Mouse (Mus musculus): Measurements from ENCODE around the gene Nob1. TPM values are rescaled to one million over a fixed set of nuclear protein-coding genes. Genes with fewer than 3 reads are reported as not detected.

The Nob1 gene
- polyA plus RNA-seq, 1 experiment from 2014 or later: 75.1 TPM

GRCm38 (mm10) chr8:107451414-107452066 lies 26.7 kb upstream of the Nob1 start:
- whole genome bisulfite sequencing: 89% methylated on average over 13 of the region's 13 CpGs
- H3K4me2 ChIP-seq: no peak overlapping the region
- 0 out of 2 replicates have a peak, but pooled peaks cover 11% of the 10 kb centered on the region for H3K4me1 ChIP-seq
- H3K36me3 ChIP-seq (ENCODE audit: poor library complexity, severe bottlenecking): peaks cover 14% of the 10 kb centered on the region
- H3K9me3 ChIP-seq (replicated peaks): no peaks in the 10 kb centered on the region
- ATAC-seq: no peak
- no peak overlapping the region for H3K4me3 ChIP-seq
- H3K27ac ChIP-seq: no peak overlapping the region
- no peak overlapping the region for H3K9ac ChIP-seq
- no peaks in the 10 kb centered on the region for H3K27me3 ChIP-seq

- no peak for ATAC-seq
- 80% methylated on average over 6 of the region's 6 CpGs for WGBS
- Histone ChIP-seq H3K9me3 (replicated peaks) (no peaks in the 10 kb centered on the region), H3K4me2 (no peak overlapping the region), H3K4me3 (no peak overlapping the region), H3K4me1 (0 out of 2 replicates have a peak, but pooled peaks cover 11% of the 10 kb centered on the region), H3K27me3 (no peaks in the 10 kb centered on the region), H3K9ac (no peak overlapping the region), H3K27ac (no peak overlapping the region), H3K36me3 (ENCODE audit: poor library complexity, severe bottlenecking) (peaks cover 11% of the 10 kb centered on the region)
Measured at GRCm38 (mm10) chr8:107449655-107450054, 24.8 kb upstream of the Nob1 start.

GRCm38 (mm10) chr8:107449130-107449529 lies 24.3 kb upstream of the Nob1 start:
- no peak overlapping the region for H3K27ac ChIP-seq
- no peak overlapping the region for H3K4me3 ChIP-seq
- H3K9ac ChIP-seq: no peak overlapping the region
- no peak overlapping the region for H3K4me2 ChIP-seq
- no peak for ATAC-seq
- 0 out of 2 replicates have a peak, but pooled peaks cover 11% of the 10 kb centered on the region for H3K4me1 ChIP-seq
- WGBS: 34% methylated on average over 8 of the region's 8 CpGs
- H3K9me3 ChIP-seq (replicated peaks): no peaks in the 10 kb centered on the region
- H3K27me3 ChIP-seq: no peaks in the 10 kb centered on the region
- H3K36me3 ChIP-seq (ENCODE audit: poor library complexity, severe bottlenecking): peaks cover 11% of the 10 kb centered on the region

- no peak overlapping the region for H3K27ac ChIP-seq
- WGBS: 62% methylated on average over 4 of the region's 4 CpGs
- no peak overlapping the region for H3K4me2 ChIP-seq
- no peak overlapping the region for H3K9ac ChIP-seq
- H3K4me3 ChIP-seq: no peak overlapping the region
- no peaks in the 10 kb centered on the region for H3K27me3 ChIP-seq
- H3K36me3 ChIP-seq (ENCODE audit: poor library complexity, severe bottlenecking): peaks cover 8% of the 10 kb centered on the region
- no peaks in the 10 kb centered on the region for H3K9me3 ChIP-seq (replicated peaks)
- 0 out of 2 replicates have a peak, but pooled peaks cover 11% of the 10 kb centered on the region for H3K4me1 ChIP-seq
- ATAC-seq: no peak
Measured at GRCm38 (mm10) chr8:107448382-107448889, 23.6 kb upstream of the Nob1 start.

GRCm38 (mm10) chr8:107447713-107448112 lies 22.9 kb upstream of the Nob1 start:
- Histone ChIP-seq H3K36me3 (ENCODE audit: poor library complexity, severe bottlenecking) (0 out of 2 replicates have a peak, but pooled peaks cover 6% of the 10 kb centered on the region), H3K27me3 (no peaks in the 10 kb centered on the region), H3K9me3 (replicated peaks) (no peaks in the 10 kb centered on the region), H3K4me2 (no peak overlapping the region), H3K27ac (no peak overlapping the region; the same call in 1 of the 2 replicates), H3K9ac (no peak overlapping the region), H3K4me1 (0 out of 2 replicates have a peak, but pooled peaks cover 11% of the 10 kb centered on the region), H3K4me3 (no peak overlapping the region)
- ATAC-seq: no peak

- no peaks in the 10 kb centered on the region for H3K9me3 ChIP-seq (replicated peaks)
- WGBS: 78% methylated on average over 3 of the region's 3 CpGs
- no peak overlapping the region for H3K9ac ChIP-seq
- no peak overlapping the region for H3K4me2 ChIP-seq
- H3K27me3 ChIP-seq: no peaks in the 10 kb centered on the region
- H3K36me3 ChIP-seq (ENCODE audit: poor library complexity, severe bottlenecking): 0 out of 2 replicates have a peak, but pooled peaks cover 3% of the 10 kb centered on the region
- ATAC-seq: no peak
- 0 out of 2 replicates have a peak, but pooled peaks cover 11% of the 10 kb centered on the region for H3K4me1 ChIP-seq
- H3K4me3 ChIP-seq: no peak overlapping the region
- no peak overlapping the region for H3K27ac ChIP-seq
Measured at GRCm38 (mm10) chr8:107444626-107445025, 19.8 kb upstream of the Nob1 start.

GRCm38 (mm10) chr8:107439880-107440625 lies 15.2 kb upstream of the Nob1 start:
- H3K9ac ChIP-seq: no peak overlapping the region
- H3K4me3 ChIP-seq: no peak overlapping the region
- H3K4me2 ChIP-seq: no peak overlapping the region
- no peak for ATAC-seq
- H3K27ac ChIP-seq: no peak overlapping the region
- H3K4me1 ChIP-seq: peaks cover 16% of the 10 kb centered on the region
- H3K9me3 ChIP-seq (replicated peaks): no peaks in the 10 kb centered on the region
- WGBS: 81% methylated on average over 3 of the region's 3 CpGs
- H3K27me3 ChIP-seq: no peaks in the 10 kb centered on the region
- 0 out of 2 replicates have a peak, but pooled peaks cover 3% of the 10 kb centered on the region for H3K36me3 ChIP-seq (ENCODE audit: poor library complexity, severe bottlenecking)

GRCm38 (mm10) chr8:107437711-107438110 lies 12.9 kb upstream of the Nob1 start:
- H3K4me2 ChIP-seq: no peak overlapping the region
- H3K9ac ChIP-seq: no peak overlapping the region
- H3K9me3 ChIP-seq (replicated peaks): no peaks in the 10 kb centered on the region
- H3K27me3 ChIP-seq: no peaks in the 10 kb centered on the region
- no peaks in the 10 kb centered on the region for H3K36me3 ChIP-seq (ENCODE audit: poor library complexity, severe bottlenecking)
- no peak overlapping the region for H3K27ac ChIP-seq
- no peak overlapping the region for H3K4me3 ChIP-seq
- H3K4me1 ChIP-seq: peaks cover 16% of the 10 kb centered on the region
- WGBS: 74% methylated on average over 2 of the region's 2 CpGs
- no peak for ATAC-seq

GRCm38 (mm10) chr8:107436841-107437421 lies 12.1 kb upstream of the Nob1 start:
- no peaks in the 10 kb centered on the region for H3K27me3 ChIP-seq
- ATAC-seq: no peak
- 9% methylated on average over 16 of the region's 16 CpGs for WGBS

GRCm38 (mm10) chr8:107435962-107436831 lies 11.3 kb upstream of the Nob1 start, which contains the start of gene Wwp2:
Wwp2 (plus strand) TSS chr8:107436365.
- Histone ChIP-seq H3K4me2 (peak within 1 kb of the TSS; percentile 73), H3K4me1 (peaks cover 16% of the 10 kb centered on the region), H3K27ac (peak within 1 kb of the TSS; percentile 80), H3K9me3 (replicated peaks) (no peaks in the 10 kb centered on the region), H3K27me3 (no peaks in the 10 kb centered on the region), H3K4me3 (peak within 1 kb of the TSS; percentile 80), H3K36me3 (ENCODE audit: poor library complexity, severe bottlenecking) (no peaks in the 10 kb centered on the region), H3K9ac (peak within 1 kb of the TSS; percentile 90)
- 2% methylated on average over 66 of the region's 81 CpGs for WGBS
- peak; percentile 91 for ATAC-seq

More at GRCm38 (mm10) chr8:107436841-107437421, 12.1 kb upstream of the Nob1 start:
- H3K9ac ChIP-seq: peak overlapping the region; percentile 90
- peak overlapping the region; percentile 80; the same call in 1 of the 2 replicates for H3K27ac ChIP-seq
- H3K4me1 ChIP-seq: peaks cover 16% of the 10 kb centered on the region
- H3K36me3 ChIP-seq (ENCODE audit: poor library complexity, severe bottlenecking): no peaks in the 10 kb centered on the region
- H3K4me3 ChIP-seq: peak overlapping the region; percentile 80
- no peaks in the 10 kb centered on the region for H3K9me3 ChIP-seq (replicated peaks)
- H3K4me2 ChIP-seq: peak overlapping the region; percentile 73

GRCm38 (mm10) chr8:107435421-107435961 lies 10.6 kb upstream of the Nob1 start:
- no peaks in the 10 kb centered on the region for H3K36me3 ChIP-seq (ENCODE audit: poor library complexity, severe bottlenecking)
- H3K27me3 ChIP-seq: no peaks in the 10 kb centered on the region
- peak overlapping the region; percentile 80; the same call in 1 of the 2 replicates for H3K27ac ChIP-seq
- no peaks in the 10 kb centered on the region for H3K9me3 ChIP-seq (replicated peaks)
- H3K4me3 ChIP-seq: peak overlapping the region; percentile 80
- WGBS: 35% methylated on average over 11 of the region's 11 CpGs
- ATAC-seq: 0 out of 2 replicates have a peak, but pooled peaks have one; percentile 2
- peak overlapping the region; percentile 90 for H3K9ac ChIP-seq
- peak overlapping the region; percentile 73 for H3K4me2 ChIP-seq
- H3K4me1 ChIP-seq: peaks cover 16% of the 10 kb centered on the region

Measured in forebrain, embryonic 13.5 days (tissue).